Mouse (Mus musculus) kidney, postnatal 10 days (tissue): ENCODE data around the gene Ern1.
A peak's percentile ranks its signal among the peaks of the same experiment; 100 is the strongest.

ENCODE experiments used
- DNase-seq: peaks from one replicate; pipeline ENCODE4 v3.0.0; 2021; ENCODE audit warnings: mixed read lengths

The Ern1 gene

GRCm38 (mm10) chr11:106487733-106488115 lies at the start of gene Ern1:
TSS of gene Ern1 (minus strand) at chr11:106487852.
- peak; percentile 98 for DNase-seq

- DNase-seq, result no peak
Measured at GRCm38 (mm10) chr11:106536253-106536912, 48.7 kb upstream of the Ern1 start.

DNA sequence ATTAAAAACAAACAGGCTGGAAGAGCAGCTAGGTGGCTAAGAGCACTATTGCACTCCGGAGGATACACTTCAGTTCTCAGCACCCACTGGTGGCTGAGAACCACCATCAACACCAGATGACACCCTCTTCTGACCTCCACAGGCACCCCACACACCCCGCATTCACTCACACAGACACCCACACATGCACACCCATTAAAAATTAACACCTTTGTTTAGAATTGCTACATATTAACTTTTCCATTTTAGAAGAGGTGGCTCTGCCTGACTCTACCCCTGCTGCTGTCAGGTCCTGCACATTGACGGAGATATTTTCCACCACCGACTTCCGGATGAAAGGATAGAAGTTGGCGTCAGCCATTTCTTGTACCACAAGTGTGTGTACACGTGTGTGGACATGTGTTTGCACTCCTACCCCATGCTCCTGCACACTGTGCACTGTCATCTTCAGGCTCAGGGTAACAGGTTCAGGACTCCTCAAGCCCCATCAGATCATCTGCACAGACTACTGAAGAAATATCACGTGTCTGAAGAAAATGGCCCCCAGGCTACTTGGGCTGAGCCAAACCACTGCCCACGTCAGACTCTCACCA lies 48.1 kb upstream of the Ern1 start:
- DNase-seq, result no peak

DNA sequence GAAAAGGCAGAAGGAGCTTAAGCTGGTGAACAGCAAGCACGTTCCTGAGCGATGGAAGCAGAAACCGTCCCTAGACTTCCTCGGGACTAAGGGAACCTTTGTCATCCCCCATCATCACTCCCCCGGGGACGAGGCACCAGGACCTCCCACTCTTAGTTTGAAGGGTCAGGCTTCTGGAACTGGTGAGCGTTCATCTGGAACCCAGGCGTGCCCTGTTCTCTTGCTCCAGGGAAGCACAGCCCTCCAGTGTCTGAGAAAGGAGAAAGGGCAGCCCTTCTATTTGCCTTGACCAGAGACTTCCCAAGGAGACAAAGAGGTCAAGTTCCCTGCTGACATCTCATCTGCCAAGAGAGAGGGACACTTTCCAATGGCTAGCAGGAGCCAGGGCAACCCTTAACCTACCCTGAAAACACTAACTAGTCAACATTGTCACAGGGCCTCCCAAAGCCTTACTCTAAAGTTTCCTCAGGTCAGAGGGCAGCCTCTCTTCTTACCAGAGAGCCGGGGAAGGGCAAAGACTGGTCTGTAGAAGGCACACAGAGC lies 44.7 kb upstream of the Ern1 start:
- DNase-seq, result no peak

DNA sequence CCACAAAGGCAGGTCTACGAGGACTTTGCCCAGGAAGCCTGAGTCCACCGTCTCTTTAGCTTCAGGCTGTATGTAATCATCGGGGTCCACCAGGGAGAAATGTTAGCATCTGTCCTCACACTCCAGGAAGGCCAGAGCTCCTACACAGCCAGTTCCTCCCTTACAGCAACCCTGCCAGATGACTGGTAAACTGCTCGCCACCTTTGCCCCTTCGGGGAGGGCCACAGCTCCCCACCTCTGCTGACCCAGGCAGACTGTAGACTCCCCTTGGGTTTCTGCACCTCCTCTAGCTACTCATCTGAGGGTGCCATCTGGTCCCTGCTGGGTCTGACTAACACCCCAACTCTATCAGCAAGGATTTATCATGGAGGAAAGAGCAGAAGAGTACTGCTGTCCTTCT lies 42.1 kb upstream of the Ern1 start:
- DNase-seq, result peak; percentile 35

- DNase-seq, result no peak
Measured at GRCm38 (mm10) chr11:106529113-106529512, 41.5 kb upstream of the Ern1 start.

DNA sequence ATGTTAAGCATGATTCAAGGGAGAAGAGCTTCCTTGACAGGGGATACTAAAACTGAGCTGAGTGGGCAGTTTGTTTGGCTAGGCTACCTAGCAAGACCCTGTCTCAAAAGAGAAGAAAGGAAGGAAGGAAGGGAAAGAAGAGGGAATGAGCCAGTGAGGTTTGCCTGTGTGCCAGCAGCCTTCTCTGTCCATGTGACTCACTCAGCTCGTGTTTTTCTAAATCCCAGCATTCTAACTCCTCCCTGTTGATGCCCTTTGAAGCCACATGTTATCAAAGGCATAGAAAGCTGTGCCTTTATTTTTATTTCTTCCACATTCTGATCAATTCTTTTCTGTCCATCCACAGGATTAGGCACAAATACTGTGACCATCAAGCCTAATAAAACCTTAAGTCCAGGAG lies 40.3 kb upstream of the Ern1 start:
- no peak for DNase-seq

DNA sequence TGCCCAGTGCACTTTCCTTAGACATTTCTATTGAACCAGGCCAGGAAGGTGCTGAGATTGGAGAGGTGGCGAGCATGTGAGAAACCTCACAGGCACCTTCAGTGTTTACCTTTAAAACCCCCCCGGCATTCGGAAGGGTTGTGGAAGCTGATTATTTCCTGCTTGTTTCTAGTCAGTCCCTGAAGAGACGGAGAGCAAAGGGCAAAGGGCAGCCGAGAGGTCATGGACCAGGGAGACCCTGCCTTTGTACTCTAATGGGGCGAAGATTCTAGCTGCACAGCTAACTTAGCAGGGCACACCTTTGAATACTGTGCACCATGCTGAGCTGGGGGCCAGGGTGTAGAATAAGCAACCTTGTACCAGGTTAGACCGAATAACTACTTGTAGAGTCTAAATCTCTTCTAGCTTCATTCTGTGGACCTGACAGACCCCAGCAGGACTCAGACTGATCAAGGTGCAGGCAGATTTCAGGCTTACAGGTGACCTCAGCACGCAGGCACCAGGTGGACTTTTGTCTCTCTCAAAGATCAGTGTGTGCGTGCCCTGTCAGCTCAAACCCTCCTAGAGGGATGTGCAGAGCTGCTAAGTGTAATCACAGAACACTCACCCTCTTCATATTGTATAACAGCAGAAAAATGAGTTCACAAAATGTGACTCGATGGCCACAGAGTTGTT lies 39.6 kb upstream of the Ern1 start:
- no peak for DNase-seq

- DNase-seq, result no peak
Measured at GRCm38 (mm10) chr11:106522538-106522937, 34.9 kb upstream of the Ern1 start.

DNA sequence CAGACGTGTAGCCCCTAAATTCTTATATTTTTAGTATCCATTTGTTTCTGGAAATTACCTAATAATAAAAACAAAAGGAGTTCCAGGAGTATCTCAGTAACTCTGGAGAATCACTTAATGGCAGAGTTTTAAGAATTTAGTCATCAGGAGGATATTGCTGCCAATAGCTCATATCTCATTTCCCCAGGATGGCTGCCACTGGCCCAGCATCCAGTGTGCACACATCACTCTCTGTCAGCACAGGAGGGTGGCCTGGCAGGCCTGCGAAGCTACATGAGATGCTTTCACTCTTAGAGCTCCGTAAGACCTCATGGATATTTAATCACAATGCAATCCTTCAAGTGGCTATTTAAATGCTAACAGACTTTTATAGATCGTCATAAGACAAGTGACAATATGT lies 34.0 kb upstream of the Ern1 start:
- no peak for DNase-seq

DNA sequence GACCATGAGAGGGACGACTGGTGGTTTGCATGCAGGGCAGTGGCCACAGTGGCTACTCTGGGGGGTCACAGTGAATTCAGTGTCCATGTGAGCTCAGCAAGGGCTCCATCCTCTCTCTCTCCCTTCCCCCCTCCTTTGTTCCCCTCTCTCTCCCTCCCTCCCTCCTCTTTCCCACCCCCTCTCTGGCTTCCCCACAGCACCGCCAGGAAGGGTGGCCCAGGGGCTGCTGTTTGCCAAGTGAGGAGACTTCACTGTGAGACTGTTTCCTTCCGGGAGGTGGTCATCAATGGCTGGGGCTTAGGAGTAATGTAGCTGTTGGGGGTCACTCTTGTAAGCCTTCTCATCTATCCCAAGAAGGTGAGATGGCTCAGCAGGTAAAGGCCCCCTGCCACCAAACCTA lies 32.8 kb upstream of the Ern1 start:
- DNase-seq, result no peak

DNA sequence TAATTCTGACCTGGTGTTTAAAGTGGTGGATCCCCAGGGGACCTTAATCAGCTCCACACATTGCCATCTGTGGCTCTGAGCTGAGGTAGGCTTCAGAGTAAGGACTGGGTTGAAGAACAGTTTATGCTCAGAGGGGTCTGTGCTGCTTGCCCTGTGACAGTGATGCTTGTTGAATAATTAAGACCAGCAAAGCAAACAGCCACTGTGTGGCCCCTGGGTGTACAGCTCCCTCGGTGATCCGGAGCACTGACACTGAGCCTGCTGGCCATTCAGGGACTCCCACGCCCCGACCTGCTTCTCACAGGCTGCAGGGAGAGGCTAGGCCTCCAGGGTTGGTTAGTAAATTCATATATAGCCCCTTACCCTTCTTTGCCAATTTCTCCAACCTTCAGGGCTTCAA lies 31.9 kb upstream of the Ern1 start:
- DNase-seq, result no peak

GRCm38 (mm10) chr11:106518391-106518790 lies 30.7 kb upstream of the Ern1 start:
- DNase-seq, result no peak

- no peak for DNase-seq
Measured at GRCm38 (mm10) chr11:106515079-106515745, 27.6 kb upstream of the Ern1 start.

GRCm38 (mm10) chr11:106514446-106514845 lies 26.8 kb upstream of the Ern1 start:
- peak; percentile 16 for DNase-seq

DNA sequence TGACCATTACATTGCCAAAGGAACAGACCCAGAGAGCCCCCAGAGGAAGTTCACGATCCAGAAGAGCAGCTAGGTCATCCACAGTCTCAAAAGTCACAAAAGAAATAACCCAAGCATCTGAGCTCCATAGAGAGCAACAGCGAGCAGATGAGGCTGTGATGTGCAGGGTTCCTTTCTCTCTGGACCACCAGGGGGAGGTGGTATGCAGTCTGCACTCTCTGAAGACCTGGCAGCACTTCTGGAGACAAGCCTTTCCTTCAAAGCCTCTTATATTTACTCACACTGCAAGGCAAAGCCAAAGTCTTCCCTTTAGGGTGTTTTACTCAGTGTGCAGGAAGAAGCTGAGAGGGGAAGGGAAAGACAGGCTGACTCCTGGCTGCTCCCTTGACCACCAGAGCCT lies 25.5 kb upstream of the Ern1 start:
- peak; percentile 84 for DNase-seq

- DNase-seq, result no peak
Measured at GRCm38 (mm10) chr11:106512006-106512390, 24.3 kb upstream of the Ern1 start.

- no peak for DNase-seq
Measured at GRCm38 (mm10) chr11:106511236-106512005, 23.8 kb upstream of the Ern1 start.

DNA sequence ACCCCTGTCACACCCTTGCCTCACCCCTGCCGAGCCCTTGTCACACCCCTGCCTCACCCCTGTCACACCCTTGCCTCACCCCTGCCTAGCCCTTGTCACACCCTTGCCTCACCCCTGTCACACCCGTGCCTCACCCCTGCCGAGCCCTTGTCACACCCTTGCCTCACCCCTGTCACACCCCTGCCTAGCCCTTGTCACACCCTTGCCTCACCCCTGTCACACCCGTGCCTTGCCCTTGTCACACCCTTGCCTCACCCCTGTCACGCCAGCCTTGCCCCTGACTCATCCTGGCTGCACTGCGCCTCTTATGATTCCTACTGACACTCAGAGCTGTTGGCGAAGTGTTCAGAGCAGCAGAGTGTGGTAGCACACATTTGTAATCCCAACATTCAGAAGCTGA lies 20.0 kb upstream of the Ern1 start:
- no peak for DNase-seq

- DNase-seq, result no peak
Measured at GRCm38 (mm10) chr11:106506211-106506610, 18.6 kb upstream of the Ern1 start.

- DNase-seq, result no peak
Measured at GRCm38 (mm10) chr11:106504129-106504528, 16.5 kb upstream of the Ern1 start.

DNA sequence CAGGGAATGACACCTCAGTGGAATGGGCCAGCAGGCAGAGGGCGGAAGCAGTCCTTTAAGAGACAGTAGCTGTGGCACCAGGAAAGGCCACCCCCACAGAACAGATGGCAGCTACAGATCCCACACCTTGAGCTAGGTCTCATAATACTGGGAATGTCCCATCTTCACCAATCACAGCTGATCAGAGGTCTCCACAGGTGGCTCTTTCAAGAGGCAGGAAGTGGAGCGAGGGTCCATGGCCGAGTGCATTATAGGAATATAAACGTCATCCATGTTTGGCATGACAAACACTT lies 15.7 kb upstream of the Ern1 start:
- no peak for DNase-seq
